Mouse (Mus musculus): ENCODE results near the gene Cpne7. TPM values are rescaled to one million over a fixed set of nuclear protein-coding genes. Genes with fewer than 3 reads are reported as not detected.
A peak's percentile ranks its signal among the peaks of the same experiment; 100 is the strongest.

Cpne7 gene
- polyA plus RNA-seq, 1 experiment from 2014 or later = not detected

GRCm38 (mm10) chr8:123104046-123104767 lies 13.0 kb upstream of the Cpne7 start:
- H3K4me3 ChIP-seq (ENCODE audit: inconsistent target) = peak overlapping the region; percentile 54; the same call in 1 of the 2 replicates
- WGBS (ENCODE audit: missing documents) = 83% methylated on average over 6 of the region's 6 CpGs
- H3K36me3 ChIP-seq (ENCODE audit: inconsistent target) = peaks cover 17% of the 10 kb centered on the region; the same call in 1 of the 2 replicates
- no peak overlapping the region for H3K27ac ChIP-seq
- peaks cover 18% of the 10 kb centered on the region for H3K79me2 ChIP-seq (ENCODE audit: inconsistent target)

GRCm38 (mm10) chr8:123105553-123106326 lies 11.4 kb upstream of the Cpne7 start:
- WGBS (ENCODE audit: missing documents) = 81% methylated on average over 5 of the region's 5 CpGs
- H3K27ac ChIP-seq = no peak overlapping the region
- no peak overlapping the region for H3K4me3 ChIP-seq (ENCODE audit: inconsistent target)
- H3K79me2 ChIP-seq (ENCODE audit: inconsistent target) = peaks cover 18% of the 10 kb centered on the region
- H3K36me3 ChIP-seq (ENCODE audit: inconsistent target) = peaks cover 17% of the 10 kb centered on the region; the same call in 1 of the 2 replicates

GRCm38 (mm10) chr8:123106531-123106930 lies 10.6 kb upstream of the Cpne7 start:
- Histone ChIP-seq H3K79me2 (ENCODE audit: inconsistent target) (peaks cover 18% of the 10 kb centered on the region), H3K4me3 (ENCODE audit: inconsistent target) (no peak overlapping the region), H3K36me3 (ENCODE audit: inconsistent target) (peaks cover 17% of the 10 kb centered on the region; the same call in 1 of the 2 replicates), H3K27ac (no peak overlapping the region)
- 76% methylated on average over 2 of the region's 2 CpGs for WGBS (ENCODE audit: missing documents)

- WGBS (ENCODE audit: missing documents) = 80% methylated on average over 1 of the region's 1 CpGs
- no peak overlapping the region for H3K27ac ChIP-seq
- H3K36me3 ChIP-seq (ENCODE audit: inconsistent target) = peaks cover 17% of the 10 kb centered on the region; the same call in 1 of the 2 replicates
- peaks cover 12% of the 10 kb centered on the region for H3K79me2 ChIP-seq (ENCODE audit: inconsistent target)
- H3K4me3 ChIP-seq (ENCODE audit: inconsistent target) = no peak overlapping the region
Measured at GRCm38 (mm10) chr8:123108010-123108409, 9.2 kb upstream of the Cpne7 start.

- WGBS (ENCODE audit: missing documents) = 84% methylated on average over 5 of the region's 5 CpGs
- no peak overlapping the region for H3K4me3 ChIP-seq (ENCODE audit: inconsistent target)
- H3K79me2 ChIP-seq (ENCODE audit: inconsistent target) = peaks cover 3% of the 10 kb centered on the region
- H3K27ac ChIP-seq = no peak overlapping the region
- peaks cover 12% of the 10 kb centered on the region; the same call in 1 of the 2 replicates for H3K36me3 ChIP-seq (ENCODE audit: inconsistent target)
Measured at GRCm38 (mm10) chr8:123108953-123109352, 8.2 kb upstream of the Cpne7 start.

- whole genome bisulfite sequencing (ENCODE audit: missing documents) = 9% methylated on average over 4 of the region's 4 CpGs
- H3K4me3 ChIP-seq (ENCODE audit: inconsistent target) = no peak overlapping the region
Measured at GRCm38 (mm10) chr8:123110649-123111048, 6.5 kb upstream of the Cpne7 start.

GRCm38 (mm10) chr8:123112892-123113291 lies 4.3 kb upstream of the Cpne7 start:
- H3K36me3 ChIP-seq (ENCODE audit: inconsistent target) = no peaks in the 10 kb centered on the region
- WGBS (ENCODE audit: missing documents) = 19% methylated on average over 9 of the region's 9 CpGs
- no peak overlapping the region for H3K4me3 ChIP-seq (ENCODE audit: inconsistent target)
- H3K27ac ChIP-seq = no peak overlapping the region
- no peaks in the 10 kb centered on the region for H3K79me2 ChIP-seq (ENCODE audit: inconsistent target)

More at GRCm38 (mm10) chr8:123110649-123111048, 6.5 kb upstream of the Cpne7 start:
- Histone ChIP-seq H3K36me3 (ENCODE audit: inconsistent target) (no peaks in the 10 kb centered on the region), H3K27ac (no peak overlapping the region), H3K79me2 (ENCODE audit: inconsistent target) (no peaks in the 10 kb centered on the region)

- WGBS (ENCODE audit: missing documents) = 64% methylated on average over 2 of the region's 2 CpGs
- Histone ChIP-seq H3K4me3 (ENCODE audit: inconsistent target) (no peak overlapping the region), H3K36me3 (ENCODE audit: inconsistent target) (no peaks in the 10 kb centered on the region), H3K79me2 (ENCODE audit: inconsistent target) (no peaks in the 10 kb centered on the region), H3K27ac (no peak overlapping the region)
Measured at GRCm38 (mm10) chr8:123113908-123114469, 3.2 kb upstream of the Cpne7 start.

GRCm38 (mm10) chr8:123114644-123115043 lies 2.5 kb upstream of the Cpne7 start:
- 13% methylated on average over 3 of the region's 3 CpGs for WGBS (ENCODE audit: missing documents)
- H3K36me3 ChIP-seq (ENCODE audit: inconsistent target) = no peaks in the 10 kb centered on the region
- H3K79me2 ChIP-seq (ENCODE audit: inconsistent target) = no peaks in the 10 kb centered on the region
- H3K4me3 ChIP-seq (ENCODE audit: inconsistent target) = no peak overlapping the region
- H3K27ac ChIP-seq = no peak overlapping the region

- no peaks in the 10 kb centered on the region for H3K36me3 ChIP-seq (ENCODE audit: inconsistent target)
- no peak overlapping the region for H3K4me3 ChIP-seq (ENCODE audit: inconsistent target)
- WGBS (ENCODE audit: missing documents) = 4% methylated on average over 17 of the region's 17 CpGs
- no peak overlapping the region for H3K27ac ChIP-seq
- no peaks in the 10 kb centered on the region for H3K79me2 ChIP-seq (ENCODE audit: inconsistent target)
Measured at GRCm38 (mm10) chr8:123117744-123118143, 570 bp downstream of the Cpne7 start.

GRCm38 (mm10) chr8:123122059-123122458 lies 4.9 kb downstream of the Cpne7 start:
- WGBS (ENCODE audit: missing documents) = 85% methylated on average over 8 of the region's 9 CpGs
- H3K79me2 ChIP-seq (ENCODE audit: inconsistent target) = no peaks in the 10 kb centered on the region
- H3K36me3 ChIP-seq (ENCODE audit: inconsistent target) = no peaks in the 10 kb centered on the region

GRCm38 (mm10) chr8:123122670-123123069 lies 5.5 kb downstream of the Cpne7 start:
- WGBS (ENCODE audit: missing documents) = 79% methylated on average over 5 of the region's 5 CpGs

More at GRCm38 (mm10) chr8:123122059-123122458, 4.9 kb downstream of the Cpne7 start:
- no peak overlapping the region for H3K27ac ChIP-seq
- H3K4me3 ChIP-seq (ENCODE audit: inconsistent target) = no peak overlapping the region

GRCm38 (mm10) chr8:123126193-123126816 lies 9.1 kb downstream of the Cpne7 start:
- 21% methylated on average over 19 of the region's 19 CpGs for WGBS (ENCODE audit: missing documents)
- no peaks in the 10 kb centered on the region for H3K79me2 ChIP-seq (ENCODE audit: inconsistent target)
- H3K4me3 ChIP-seq (ENCODE audit: inconsistent target) = no peak overlapping the region
- H3K27ac ChIP-seq = no peak overlapping the region
- no peaks in the 10 kb centered on the region for H3K36me3 ChIP-seq (ENCODE audit: inconsistent target)

More at GRCm38 (mm10) chr8:123122670-123123069, 5.5 kb downstream of the Cpne7 start:
- no peak overlapping the region for H3K4me3 ChIP-seq (ENCODE audit: inconsistent target)
- no peak overlapping the region for H3K27ac ChIP-seq
- H3K36me3 ChIP-seq (ENCODE audit: inconsistent target) = no peaks in the 10 kb centered on the region
- H3K79me2 ChIP-seq (ENCODE audit: inconsistent target) = no peaks in the 10 kb centered on the region

GRCm38 (mm10) chr8:123131041-123131440 lies 13.9 kb downstream of the Cpne7 start:
- Histone ChIP-seq H3K79me2 (ENCODE audit: inconsistent target) (no peaks in the 10 kb centered on the region), H3K27ac (no peak overlapping the region), H3K36me3 (ENCODE audit: inconsistent target) (no peaks in the 10 kb centered on the region), H3K4me3 (ENCODE audit: inconsistent target) (no peak overlapping the region)
- 51% methylated on average over 9 of the region's 9 CpGs for WGBS (ENCODE audit: missing documents)

Data from macrophage (primary cell).